ENCODE assay signal across 9 mouse cellular contexts in the genomic region with DNA sequence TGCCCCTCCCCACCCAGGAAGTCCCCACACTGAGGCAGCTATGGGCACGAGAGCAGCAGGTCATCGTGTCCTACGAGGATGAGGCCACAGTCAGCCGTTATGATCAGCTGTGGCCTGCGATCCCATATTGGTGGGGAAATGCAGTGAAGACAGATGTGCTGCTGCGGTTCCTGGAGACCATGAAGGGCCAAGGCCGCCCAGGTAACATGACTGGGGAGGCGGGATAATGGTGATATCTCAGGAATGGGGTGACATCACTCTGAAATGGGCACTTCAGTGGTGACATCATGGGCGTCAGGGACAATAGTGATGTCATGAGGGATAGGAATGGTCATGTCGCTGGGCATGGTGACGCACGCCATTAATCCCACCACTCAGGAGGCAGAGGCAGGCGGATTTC. TPM values are rescaled to one million over a fixed set of nuclear protein-coding genes. Genes with fewer than 3 reads are reported as not detected.
A peak's percentile ranks its signal among the peaks of the same experiment; 100 is the strongest.
DNase-seq lines count a peak whose midpoint lies in the region; ATAC-seq and TF ChIP-seq lines count a peak whose summit lies in the region.
"Had no signal": no experiment of that assay in that cellular context is flagged by ENCODE, and none has a peak within 500 bp of the region (broad histone marks: within the 10 kb centered on the region; RNA-seq: fewer than 3 reads in every experiment).

No protein-coding gene starts in this region.

- peaks cover 35% of the 10 kb centered on the region for H3K4me1 ChIP-seq in heart, embryonic 13.5 days
- peaks cover 19% of the 10 kb centered on the region for H3K4me1 ChIP-seq in lung, adult 2 months (ENCODE audit: control insufficient read depth, insufficient read depth, low read length)
- peaks cover 32% of the 10 kb centered on the region for H3K4me1 ChIP-seq in embryonic facial prominence, embryonic 14.5 days (ENCODE audit: control insufficient read depth, insufficient read depth, low read length)

- H3K27ac ChIP-seq in heart, embryonic 13.5 days (replicated peaks) = no peak overlapping the region
- H3K27ac ChIP-seq in embryonic facial prominence, embryonic 14.5 days (replicated peaks; ENCODE audit: low read depth, low read length) = no peak overlapping the region
- H3K27ac ChIP-seq: stomach, postnatal 0 days had no signal

- ATAC-seq in heart, embryonic 13.5 days (ENCODE audit: extremely low read depth, insufficient number of reproducible peaks, low FRiP score, low TSS enrichment) = no peak
- ATAC-seq in embryonic facial prominence, embryonic 14.5 days (ENCODE audit: low read depth) = no peak

- no peak for DNase-seq in heart, adult 9 months (ENCODE audit: low spot score in 2 of 2)
- DNase-seq in lung, adult 2 months = no peak
- no peak for DNase-seq in lung, postnatal 36 days
- DNase-seq in R1 (ENCODE audit: low read depth, low spot score) = peak; percentile 14
- DNase-seq in embryonic facial prominence, embryonic 14.5 days (ENCODE audit: low spot score) = no peak
- DNase-seq in cerebellum, postnatal 4 days (ENCODE audit: low spot score in 2 of 2) = no peak
- DNase-seq in frontal cortex, postnatal 10 days (ENCODE audit: low spot score in 2 of 2) = no peak

- H3K9me3 ChIP-seq in heart, embryonic 13.5 days = no peaks in the 10 kb centered on the region
- H3K9me3 ChIP-seq in embryonic facial prominence, embryonic 14.5 days (ENCODE audit: control insufficient read depth, low read length) = no peaks in the 10 kb centered on the region

- TF ChIP-seq POLR2A in lung, adult 2 months (IDR thresholded peaks at IDR 0.05; ENCODE audit: borderline replicate concordance, extremely low read depth, low read depth, low read length) = peak; percentile 11; the same call in 1 of the 2 replicates

- H3K27me3 ChIP-seq in heart, embryonic 13.5 days (replicated peaks) = peaks cover 29% of the 10 kb centered on the region
- H3K27me3 ChIP-seq in embryonic facial prominence, embryonic 14.5 days (replicated peaks; ENCODE audit: control insufficient read depth, insufficient read depth, low read length) = no peaks in the 10 kb centered on the region

- no peak overlapping the region for H3K9ac ChIP-seq in heart, embryonic 13.5 days
- no peak overlapping the region for H3K9ac ChIP-seq in embryonic facial prominence, embryonic 14.5 days (ENCODE audit: low read depth, low read length)

- H3K4me2 ChIP-seq in heart, embryonic 13.5 days = peak overlapping the region; percentile 84
- H3K4me2 ChIP-seq in embryonic facial prominence, embryonic 14.5 days (ENCODE audit: low read depth, low read length) = peak overlapping the region; percentile 75; the same call in 1 of the 2 replicates

- no peak for TF ChIP-seq CTCF in lung, adult 2 months (IDR thresholded peaks at IDR 0.05; ENCODE audit: insufficient read depth, low read length)

- peak overlapping the region; percentile 44; the same call in 1 of the 2 replicates for H3K4me3 ChIP-seq in heart, embryonic 13.5 days
- H3K4me3 ChIP-seq in lung, adult 2 months (replicated peaks; ENCODE audit: extremely low read depth, low read depth, low read length) = no peak overlapping the region
- H3K4me3 ChIP-seq in embryonic facial prominence, embryonic 14.5 days (ENCODE audit: low read depth, low read length) = no peak overlapping the region

- whole genome bisulfite sequencing in heart, embryonic 13.5 days = 84% methylated on average over 13 of the region's 13 CpGs
- WGBS in lung, adult 2 months = 84% methylated on average over 13 of the region's 13 CpGs
- 91% methylated on average over 13 of the region's 13 CpGs for WGBS in embryonic facial prominence, embryonic 14.5 days

- peaks cover 45% of the 10 kb centered on the region for H3K36me3 ChIP-seq in heart, embryonic 13.5 days
- peaks cover 40% of the 10 kb centered on the region for H3K36me3 ChIP-seq in embryonic facial prominence, embryonic 14.5 days (ENCODE audit: control insufficient read depth, insufficient read depth, low read length)

RNA-seq across cellular contexts. Expression of a gene that starts 2.7 kb away (rescaled TPM):
- polyA plus RNA-seq in heart, embryonic 13.5 days (2015; fragmentation: Nextera tagmentation; extraction: Ambion mirVana) = 0.94 and 1.1 TPM in 2 replicates
- polyA plus RNA-seq in lung, adult 2 months (2012; rRNA removed) = 4.1 and 8.1 TPM in 2 replicates
- 1.7 and 1.8 TPM in 2 replicates for polyA plus RNA-seq in embryonic facial prominence, embryonic 14.5 days (2014; fragmentation: Nextera tagmentation; extraction: Ambion mirVana)

RNA-seq across cellular contexts. Expression of a gene that starts 5.6 kb away (rescaled TPM):
- polyA plus RNA-seq in heart, embryonic 13.5 days (2015; fragmentation: Nextera tagmentation; extraction: Ambion mirVana) = 21.1 and 23.1 TPM in 2 replicates
- 114 and 137 TPM in 2 replicates for polyA plus RNA-seq in lung, adult 2 months (2012; rRNA removed)
- 25.8 and 28.2 TPM in 2 replicates for polyA plus RNA-seq in embryonic facial prominence, embryonic 14.5 days (2014; fragmentation: Nextera tagmentation; extraction: Ambion mirVana)

RNA-seq across cellular contexts. Expression of a gene that starts 7.5 kb away (rescaled TPM):
- 2.4 and 3.3 TPM in 2 replicates for polyA plus RNA-seq in heart, embryonic 13.5 days (2015; fragmentation: Nextera tagmentation; extraction: Ambion mirVana)
- polyA plus RNA-seq in lung, adult 2 months (2012; rRNA removed) = 0.48 and 0.56 TPM in 2 replicates
- 4.0 and 4.8 TPM in 2 replicates for polyA plus RNA-seq in embryonic facial prominence, embryonic 14.5 days (2014; fragmentation: Nextera tagmentation; extraction: Ambion mirVana)

RNA-seq across cellular contexts. Expression of a gene that starts 8.2 kb away (rescaled TPM):
- polyA plus RNA-seq in heart, embryonic 13.5 days (2015; fragmentation: Nextera tagmentation; extraction: Ambion mirVana) = 0.47 and 0.82 TPM in 2 replicates
- polyA plus RNA-seq in lung, adult 2 months (2012; rRNA removed) = 0.05 and 0.08 TPM in 2 replicates
- polyA plus RNA-seq in embryonic facial prominence, embryonic 14.5 days (2014; fragmentation: Nextera tagmentation; extraction: Ambion mirVana) = 0.71 and 1.0 TPM in 2 replicates

RNA-seq across cellular contexts. Expression of a gene that starts 30.1 kb away (rescaled TPM):
- polyA plus RNA-seq in heart, embryonic 13.5 days (2015; fragmentation: Nextera tagmentation; extraction: Ambion mirVana) = 2.5 and 3.4 TPM in 2 replicates
- 0.06 and 0.11 TPM in 2 replicates for polyA plus RNA-seq in lung, adult 2 months (2012; rRNA removed)
- polyA plus RNA-seq in embryonic facial prominence, embryonic 14.5 days (2014; fragmentation: Nextera tagmentation; extraction: Ambion mirVana) = 2.1 and 3.6 TPM in 2 replicates
